Mouse (Mus musculus) MEL (cell line): Measurements from ENCODE around the gene Pfdn6. TPM values are rescaled to one million over a fixed set of nuclear protein-coding genes. Genes with fewer than 3 reads are reported as not detected.

Experiments
- DNase-seq: peaks from one replicate; pipeline ENCODE4 v3.0.0; 2011; ENCODE audit warnings: low read depth, low spot score
- H3K27ac ChIP-seq: 2 replicates; pipeline ENCODE4 v1.5.1; 2012; ENCODE audit warnings: low read depth, mild to moderate bottlenecking, control low read depth, low read length, moderate library complexity; ENCODE audit not compliant: control insufficient read depth
- H3K27me3 ChIP-seq, 2 experiments: fragments of 150-350 bp in 1 of 2; sonication (generic) in 1 of 2; 2 replicates each; pipeline ENCODE4 v1.6.1; 2012; ENCODE audit warnings: low read length in 2 of 2, mild to moderate bottlenecking in 2 of 2, improper control_type of control experiment in 1 of 2, moderate library complexity in 1 of 2; ENCODE audit not compliant: insufficient read depth in 2 of 2, control insufficient read depth in 1 of 2
- H3K36me3 ChIP-seq, 2 experiments: 2 replicates each; pipeline ENCODE4 v1.6.1; 2012 to 2014; ENCODE audit warnings: low read length in 2 of 2, improper control_type of control experiment in 1 of 2, inconsistent platforms in 1 of 2, mild to moderate bottlenecking in 1 of 2; ENCODE audit not compliant: insufficient read depth in 2 of 2, control insufficient read depth in 1 of 2
- H3K4me1 ChIP-seq, 2 experiments: fragments of 150-350 bp in 1 of 2; sonication (generic) in 1 of 2; 2 replicates each; pipeline ENCODE4 v1.6.1; 2012; ENCODE audit warnings: low read length in 2 of 2, improper control_type of control experiment in 1 of 2, mild to moderate bottlenecking in 1 of 2; ENCODE audit not compliant: insufficient read depth in 2 of 2, control insufficient read depth in 1 of 2
- H3K4me3 ChIP-seq, 2 experiments: fragments of 150-350 bp in 1 of 2; sonication (generic) in 1 of 2; 2 replicates each; pipeline ENCODE4 v1.5.1; 2012; ENCODE audit warnings: low read depth in 2 of 2, low read length in 2 of 2, mild to moderate bottlenecking in 2 of 2, moderate library complexity in 2 of 2, control low read depth in 1 of 2, improper control_type of control experiment in 1 of 2; ENCODE audit not compliant: control insufficient read depth in 1 of 2, insufficient read depth in 1 of 2
- H3K79me2 ChIP-seq: 2 replicates; pipeline ENCODE4 v1.6.1; 2012; ENCODE audit warnings: mild to moderate bottlenecking, low read length, moderate library complexity; ENCODE audit not compliant: control insufficient read depth, poor library complexity, insufficient read depth
- H3K9ac ChIP-seq: 2 replicates; pipeline ENCODE4 v1.6.1; 2012; ENCODE audit warnings: low read depth, mild to moderate bottlenecking, control low read depth, low read length, moderate library complexity; ENCODE audit not compliant: control insufficient read depth, poor library complexity, severe bottlenecking
- H3K9me3 ChIP-seq: fragments of 150-350 bp; sonication (generic); replicated peaks from 2 replicates; pipeline ENCODE4 v1.6.1; 2012; ENCODE audit warnings: mild to moderate bottlenecking, low read length, improper control_type of control experiment, moderate library complexity; ENCODE audit not compliant: insufficient read depth
- CHD1 ChIP-seq: IDR thresholded peaks from 2 replicates; pipeline ENCODE4 v1.6.1; 2012; ENCODE audit warnings: low read depth, mild to moderate bottlenecking, inconsistent platforms, low read length, improper control_type of control experiment
- CTCF ChIP-seq, 3 experiments: IDR thresholded peaks in 2 of 3; conservative IDR thresholded peaks in 1 of 3; 2 replicates each; pipeline ENCODE4 v1.5.1; 2011 to 2012; ENCODE audit warnings: low read length in 3 of 3, low read depth in 2 of 3, mild to moderate bottlenecking in 2 of 3, improper control_type of control experiment in 1 of 3, inconsistent platforms in 1 of 3, mixed read lengths in 1 of 3, moderate library complexity in 1 of 3; ENCODE audit not compliant: control insufficient read depth in 1 of 3, insufficient read depth in 1 of 3, poor library complexity in 1 of 3, severe bottlenecking in 1 of 3
- E2F4 ChIP-seq: IDR thresholded peaks from 2 replicates; pipeline ENCODE4 v1.6.1; 2011; ENCODE audit warnings: low read depth, low read length, improper control_type of control experiment, borderline replicate concordance
- EP300 ChIP-seq, 2 experiments: IDR thresholded peaks; 2 replicates each; pipeline ENCODE4 v1.6.1; 2011; ENCODE audit warnings: improper control_type of control experiment in 2 of 2, low read length in 2 of 2, low read depth in 1 of 2, mild to moderate bottlenecking in 1 of 2
- ETS1 ChIP-seq: IDR thresholded peaks from 2 replicates; pipeline ENCODE4 v1.6.1; 2012; ENCODE audit warnings: low read depth, mild to moderate bottlenecking, inconsistent platforms, low read length, improper control_type of control experiment, moderate library complexity
- GABPA ChIP-seq: IDR thresholded peaks from 2 replicates; pipeline ENCODE4 v1.6.1; 2012; ENCODE audit warnings: low read depth, mild to moderate bottlenecking, inconsistent platforms, low read length, improper control_type of control experiment, moderate library complexity
- HCFC1 ChIP-seq: IDR thresholded peaks from 2 replicates; pipeline ENCODE4 v1.6.1; 2012; ENCODE audit warnings: low read depth, mild to moderate bottlenecking, inconsistent platforms, low read length, improper control_type of control experiment, moderate library complexity
- MAFK ChIP-seq: IDR thresholded peaks from 2 replicates; pipeline ENCODE4 v1.6.1; 2011; ENCODE audit warnings: low read depth, mild to moderate bottlenecking, low read length, improper control_type of control experiment, borderline replicate concordance
- MAX ChIP-seq: IDR thresholded peaks from 2 replicates; pipeline ENCODE4 v1.6.1; 2011; ENCODE audit warnings: low read length, improper control_type of control experiment
- MAZ ChIP-seq: IDR thresholded peaks from 2 replicates; pipeline ENCODE4 v1.6.1; 2012; ENCODE audit warnings: low read depth, mild to moderate bottlenecking, inconsistent platforms, low read length, improper control_type of control experiment
- MEF2A ChIP-seq: IDR thresholded peaks from 2 replicates; pipeline ENCODE4 v1.6.1; 2014; ENCODE audit warnings: low read depth, mild to moderate bottlenecking, inconsistent platforms, low read length, improper control_type of control experiment; ENCODE audit not compliant: poor library complexity, insufficient replicate concordance, severe bottlenecking; ENCODE audit errors: extremely low read depth
- MXI1 ChIP-seq: IDR thresholded peaks from 2 replicates; pipeline ENCODE4 v1.6.1; 2011; ENCODE audit warnings: mild to moderate bottlenecking, low read depth, low read length, improper control_type of control experiment
- MYB ChIP-seq: IDR thresholded peaks from 2 replicates; pipeline ENCODE4 v1.6.1; 2011; ENCODE audit warnings: mild to moderate bottlenecking, low read depth, low read length, improper control_type of control experiment
- MYC ChIP-seq: IDR thresholded peaks from 2 replicates; pipeline ENCODE4 v1.6.1; 2011; ENCODE audit warnings: low read depth, mild to moderate bottlenecking, low read length, improper control_type of control experiment, moderate library complexity
- POLR2AphosphoS2 ChIP-seq: IDR thresholded peaks from 2 replicates; pipeline ENCODE4 v1.6.1; 2011; ENCODE audit warnings: low read length, improper control_type of control experiment
- POLR2AphosphoS5 ChIP-seq: IDR thresholded peaks from 2 replicates; pipeline ENCODE4 v1.6.1; 2012; ENCODE audit warnings: low read depth, borderline replicate concordance, mild to moderate bottlenecking, inconsistent platforms, low read length, moderate library complexity, mixed read lengths
- SIN3A ChIP-seq: IDR thresholded peaks from 2 replicates; pipeline ENCODE4 v1.6.1; 2012; ENCODE audit warnings: low read length, improper control_type of control experiment, inconsistent platforms
- SMC3 ChIP-seq: IDR thresholded peaks from 2 replicates; pipeline ENCODE4 v1.6.1; 2011; ENCODE audit warnings: low read depth, low read length, improper control_type of control experiment
- TAL1 ChIP-seq: IDR thresholded peaks from 2 replicates; pipeline ENCODE4 v1.6.1; 2012; ENCODE audit warnings: mild to moderate bottlenecking, inconsistent platforms, low read length, moderate library complexity, mixed read lengths
- ZC3H11A ChIP-seq: IDR thresholded peaks from 2 replicates; pipeline ENCODE4 v1.6.1; 2012; ENCODE audit warnings: low read depth, mild to moderate bottlenecking, inconsistent platforms, low read length, improper control_type of control experiment
- ZKSCAN1 ChIP-seq: IDR thresholded peaks from 2 replicates; pipeline ENCODE4 v1.6.1; 2012; ENCODE audit warnings: low read depth, mild to moderate bottlenecking, inconsistent platforms, low read length, improper control_type of control experiment, moderate library complexity
- ZMIZ1 ChIP-seq: IDR thresholded peaks from 2 replicates; pipeline ENCODE4 v1.6.1; 2012; ENCODE audit warnings: low read depth, mild to moderate bottlenecking, inconsistent platforms, low read length, improper control_type of control experiment, moderate library complexity
- ZNF384 ChIP-seq: IDR thresholded peaks from 2 replicates; pipeline ENCODE4 v1.6.1; 2012; ENCODE audit warnings: low read depth, mild to moderate bottlenecking, inconsistent platforms, low read length, improper control_type of control experiment
- polyA plus RNA-seq, 2 experiments: library from polyadenylated mRNA; stranded (reverse) in 1 of 2; unstranded in 1 of 2; fragments of >175 nt in 1 of 2; fragments of >200 nt in 1 of 2; gene quantifications; 2 replicates each; pipeline versions ENCODE4 v1.2.1 to v1.2.4; 2012; ENCODE audit warnings: low replicate concordance in 2 of 2, low read depth in 1 of 2; ENCODE audit not compliant: insufficient read length in 2 of 2, insufficient read depth in 1 of 2, missing spikeins in 1 of 2
- total RNA-seq: library from RNA; depleted of rRNA; stranded (reverse); fragments of 300-350 nt; gene quantifications from 2 replicates; pipeline ENCODE4 v1.2.3, GENCODE M21; 2012

Pfdn6 gene
- total and polyA plus RNA-seq, 3 experiments: 222 to 239 TPM; not detected in 1

- H3K4me3 ChIP-seq: peak overlapping the region; percentile 82 to 87
- peaks cover 10 to 18% of the 10 kb centered on the region in 2 experiments for H3K36me3 ChIP-seq
- no peaks in the 10 kb centered on the region for H3K9me3 ChIP-seq
- peaks cover 40% of the 10 kb centered on the region for H3K79me2 ChIP-seq
- H3K9ac ChIP-seq: peak overlapping the region; percentile 99
- H3K27me3 ChIP-seq: no peaks in the 10 kb centered on the region
- H3K4me1 ChIP-seq: peaks cover 0 to 13% of the 10 kb centered on the region in 2 experiments; a peak in 2 of 4 replicates
- TF ChIP-seq GABPA (no peak), HCFC1 (no peak), MAFK (no peak), MEF2A (no peak), ZC3H11A (no peak)
- no peak for DNase-seq
- H3K27ac ChIP-seq: peak overlapping the region; percentile 85
These were observed 13.9 kb upstream of the Pfdn6 start for GRCm38 (mm10) chr17:33953961-33954565.

GRCm38 (mm10) chr17:33953310-33953709, 13.2 kb upstream of the Pfdn6 start:
- Histone ChIP-seq H3K79me2 (peaks cover 40% of the 10 kb centered on the region), H3K4me1 (peaks cover 0 to 13% of the 10 kb centered on the region in 2 experiments; a peak in 2 of 4 replicates), H3K9ac (peak overlapping the region; percentile 99), H3K27me3 (no peaks in the 10 kb centered on the region), H3K27ac (peak overlapping the region; percentile 95), H3K9me3 (no peaks in the 10 kb centered on the region), H3K4me3 (peak overlapping the region; percentile 82 to 87), H3K36me3 (peaks cover 10 to 18% of the 10 kb centered on the region in 2 experiments)
- DNase-seq: no peak
- TF ChIP-seq EP300 (IDR thresholded peaks at IDR 0.05; ENCODE audit: low read depth in 1 of 2, low read length in 2 of 2): no peak
- no peak for TF ChIP-seq ZC3H11A
- no peak for TF ChIP-seq POLR2AphosphoS5
- TF ChIP-seq CHD1: peak; percentile 73; the same call in 1 of the 2 replicates
- TF ChIP-seq ZKSCAN1: no peak
- no peak for TF ChIP-seq ZNF384

- H3K27me3 ChIP-seq: no peaks in the 10 kb centered on the region
- H3K27ac ChIP-seq: peak overlapping the region; percentile 95
- no peak for TF ChIP-seq MAX
- no peak for TF ChIP-seq SMC3
- TF ChIP-seq CHD1: 0 out of 2 replicates have a peak, but pooled peaks have one; percentile 53
- TF ChIP-seq MYC: 0 out of 2 replicates have a peak, but pooled peaks have one; percentile 33
- peak; percentile 41; the same call in 1 of the 2 replicates for TF ChIP-seq MXI1
- 0 out of 2 replicates have a peak, but pooled peaks have one; percentile 14 for TF ChIP-seq MYB
- TF ChIP-seq SIN3A: peak; percentile 64
- TF ChIP-seq TAL1: no peak
- TF ChIP-seq E2F4: no peak
- no peak for TF ChIP-seq POLR2AphosphoS2
- TF ChIP-seq ETS1: no peak
- 0 out of 2 replicates have a peak, but pooled peaks have one; percentile 36 for TF ChIP-seq ZMIZ1
- no peak for TF ChIP-seq CTCF (IDR thresholded peaks at IDR 0.05 in 2 of 3, conservative IDR thresholded peaks at IDR 0.05 in 1 of 3; ENCODE audit: control insufficient read depth in 1 of 3, insufficient read depth in 1 of 3, low read depth in 2 of 3, low read length in 3 of 3, poor library complexity in 1 of 3, severe bottlenecking in 1 of 3)
- TF ChIP-seq MAZ: no peak
- H3K9me3 ChIP-seq: no peaks in the 10 kb centered on the region
- peaks cover 40% of the 10 kb centered on the region for H3K79me2 ChIP-seq
- peak; percentile 46 for DNase-seq
- peaks cover 0 to 13% of the 10 kb centered on the region in 2 experiments; a peak in 2 of 4 replicates for H3K4me1 ChIP-seq
- H3K4me3 ChIP-seq: peak overlapping the region; percentile 82 to 87
- H3K36me3 ChIP-seq: peaks cover 10 to 18% of the 10 kb centered on the region in 2 experiments
- peak overlapping the region; percentile 99 for H3K9ac ChIP-seq
These were observed 12.7 kb upstream of the Pfdn6 start for GRCm38 (mm10) chr17:33952879-33953278.
